Mouse (Mus musculus) brain, embryonic 14.5 days (tissue): ENCODE results near the gene N4bp3.

Source experiments
- CTCF ChIP-seq: fragments of 200-500 bp; IDR thresholded peaks from 2 replicates; pipeline ENCODE4 v1.5.1; 2012; ENCODE audit warnings: inconsistent platforms, mild to moderate bottlenecking, moderate library complexity, borderline replicate concordance; ENCODE audit not compliant: insufficient read depth, insufficient read length; ENCODE audit errors: extremely low read depth
- POLR2A ChIP-seq: fragments of 200-500 bp; IDR thresholded peaks from 2 replicates; pipeline ENCODE4 v1.6.1; 2012; ENCODE audit warnings: mild to moderate bottlenecking, inconsistent platforms, borderline replicate concordance; ENCODE audit not compliant: poor library complexity, insufficient read depth, insufficient read length, severe bottlenecking; ENCODE audit errors: extremely low read depth

GRCm38 (mm10) chr11:51662632-51663031, 12.0 kb upstream of the N4bp3 start:
- TF ChIP-seq CTCF (no peak), POLR2A (no peak)
